Mouse (Mus musculus) liver, embryonic 14.5 days (tissue): ENCODE results near the gene Agmo.

Source experiments
- CTCF ChIP-seq: IDR thresholded peaks from 2 replicates; pipeline ENCODE4 v1.5.1; 2016; ENCODE audit warnings: antibody characterized with exemption, low read depth, control low read depth
- EP300 ChIP-seq: IDR thresholded peaks from 2 replicates; pipeline ENCODE4 v1.6.1; 2016; ENCODE audit warnings: antibody characterized with exemption, low read depth

GRCm38 (mm10) chr12:37244876-37245275, 3.4 kb downstream of the Agmo start:
- TF ChIP-seq CTCF: no peak
- TF ChIP-seq EP300: no peak
